Mouse (Mus musculus) gonadal fat pad, adult 2 months (tissue): ENCODE measurements around the gene Myt1l. TPM values are rescaled to one million over a fixed set of nuclear protein-coding genes. Genes with fewer than 3 reads are reported as not detected.

Experiments used
- DNase-seq: peaks from one replicate; pipeline ENCODE4 v3.0.0-alpha.2; 2012; ENCODE audit warnings: low read depth
- polyA plus RNA-seq: library from polyadenylated mRNA; depleted of rRNA; stranded (reverse); fragments of >200 nt; gene quantifications from 2 replicates; pipeline ENCODE4 v1.2.3, GENCODE M21; 2012

Gene Myt1l
- polyA plus RNA-seq, 1 experiment = 0.18 TPM

- DNase-seq = no peak
Measured at GRCm38 (mm10) chr12:29907056-29907455, 378.9 kb downstream of the Myt1l start.

GRCm38 (mm10) chr12:29916139-29916538 lies 388.0 kb downstream of the Myt1l start:
- no peak for DNase-seq

- no peak for DNase-seq
Measured at GRCm38 (mm10) chr12:29916807-29917206, 388.6 kb downstream of the Myt1l start.

GRCm38 (mm10) chr12:29920298-29920697 lies 392.1 kb downstream of the Myt1l start:
- DNase-seq = no peak

GRCm38 (mm10) chr12:29921481-29921880 lies 393.3 kb downstream of the Myt1l start:
- DNase-seq = no peak

GRCm38 (mm10) chr12:29926896-29927295 lies 398.7 kb downstream of the Myt1l start:
- no peak for DNase-seq

GRCm38 (mm10) chr12:29930591-29930990 lies 402.4 kb downstream of the Myt1l start:
- DNase-seq = no peak

- DNase-seq = no peak
Measured at GRCm38 (mm10) chr12:29932951-29933350, 404.8 kb downstream of the Myt1l start.

- no peak for DNase-seq
Measured at GRCm38 (mm10) chr12:29933501-29933900, 405.3 kb downstream of the Myt1l start.

- DNase-seq = no peak
Measured at GRCm38 (mm10) chr12:29934120-29934581, 406.0 kb downstream of the Myt1l start.

GRCm38 (mm10) chr12:29937308-29937707 lies 409.1 kb downstream of the Myt1l start, which contains the start of gene Pxdn:
Gene Pxdn (plus strand): TSS chr12:29937608.
- no peak for DNase-seq

- no peak for DNase-seq
Measured at GRCm38 (mm10) chr12:29937851-29938375, 409.7 kb downstream of the Myt1l start.

- no peak for DNase-seq
Measured at GRCm38 (mm10) chr12:29938376-29939041, 410.3 kb downstream of the Myt1l start.

GRCm38 (mm10) chr12:29939261-29939671 lies 411.1 kb downstream of the Myt1l start:
- no peak for DNase-seq

GRCm38 (mm10) chr12:29942435-29942834 lies 414.3 kb downstream of the Myt1l start:
- no peak for DNase-seq

GRCm38 (mm10) chr12:29944650-29945049 lies 416.5 kb downstream of the Myt1l start:
- DNase-seq = no peak

- DNase-seq = no peak
Measured at GRCm38 (mm10) chr12:29945182-29945743, 417.1 kb downstream of the Myt1l start.

- no peak for DNase-seq
Measured at GRCm38 (mm10) chr12:29951043-29951442, 422.9 kb downstream of the Myt1l start.

- no peak for DNase-seq
Measured at GRCm38 (mm10) chr12:29951485-29951884, 423.3 kb downstream of the Myt1l start.

- no peak for DNase-seq
Measured at GRCm38 (mm10) chr12:29952102-29952501, 423.9 kb downstream of the Myt1l start.

- no peak for DNase-seq
Measured at GRCm38 (mm10) chr12:29953999-29954398, 425.8 kb downstream of the Myt1l start.

GRCm38 (mm10) chr12:29954464-29954863 lies 426.3 kb downstream of the Myt1l start:
- no peak for DNase-seq

GRCm38 (mm10) chr12:29956969-29957368 lies 428.8 kb downstream of the Myt1l start:
- DNase-seq = no peak
